Comparison of ENCODE assay signal across 9 mouse cellular contexts in genomic region chr9:110084201-110084964, GRCm38 (mm10). TPM values are rescaled to one million over a fixed set of nuclear protein-coding genes. Genes with fewer than 3 reads are reported as not detected.
DNase-seq lines count a peak whose midpoint lies in the region; ATAC-seq and TF ChIP-seq lines count a peak whose summit lies in the region.
"Had no signal": no experiment of that assay in that cellular context is flagged by ENCODE, and none has a peak within 500 bp of the region (broad histone marks: within the 10 kb centered on the region; RNA-seq: fewer than 3 reads in every experiment).

No protein-coding gene starts in this region.

- WGBS in forebrain, embryonic 11.5 days = 94% methylated on average over 25 of the region's 25 CpGs
- 94% methylated on average over 25 of the region's 25 CpGs for WGBS in forebrain, embryonic 10.5 days
- WGBS in liver, adult 2 months = 82% methylated on average over 25 of the region's 25 CpGs
- 85% methylated on average over 25 of the region's 25 CpGs for WGBS in liver, embryonic 12.5 days (ENCODE audit: insufficient replicate concordance)
- WGBS in heart, embryonic 12.5 days = 89% methylated on average over 25 of the region's 25 CpGs

- no peak overlapping the region for H3K4me2 ChIP-seq in forebrain, embryonic 11.5 days (ENCODE audit: low read depth, low read length, severe bottlenecking)
- H3K4me2 ChIP-seq in liver, embryonic 12.5 days = no peak overlapping the region
- no peak overlapping the region for H3K4me2 ChIP-seq in heart, embryonic 12.5 days
- no peak overlapping the region for H3K4me2 ChIP-seq in myocyte (ENCODE audit: low read depth)

- H3K4me1 ChIP-seq in forebrain, embryonic 11.5 days (replicated peaks; ENCODE audit: control insufficient read depth, insufficient read depth, low read length) = no peaks in the 10 kb centered on the region
- H3K4me1 ChIP-seq in forebrain, embryonic 10.5 days = no peaks in the 10 kb centered on the region
- no peaks in the 10 kb centered on the region for H3K4me1 ChIP-seq in liver, adult 2 months (ENCODE audit: control insufficient read depth, insufficient read depth, low read length)
- H3K4me1 ChIP-seq in liver, embryonic 12.5 days = no peaks in the 10 kb centered on the region
- H3K4me1 ChIP-seq in heart, embryonic 12.5 days (replicated peaks) = peaks cover 19% of the 10 kb centered on the region

- H3ac ChIP-seq in myocyte (ENCODE audit: control insufficient read depth, insufficient read length) = no peak overlapping the region

- H3K36me3 ChIP-seq in forebrain, embryonic 11.5 days (ENCODE audit: control insufficient read depth, insufficient read depth, low read length) = peaks cover 37% of the 10 kb centered on the region
- peaks cover 100% of the 10 kb centered on the region for H3K36me3 ChIP-seq in forebrain, embryonic 10.5 days (replicated peaks)
- H3K36me3 ChIP-seq in liver, adult 2 months (ENCODE audit: control insufficient read depth, insufficient read depth, low read length) = peaks cover 27% of the 10 kb centered on the region; the same call in 1 of the 2 replicates
- peaks cover 77% of the 10 kb centered on the region for H3K36me3 ChIP-seq in liver, embryonic 12.5 days
- H3K36me3 ChIP-seq in heart, embryonic 12.5 days = peaks cover 97% of the 10 kb centered on the region
- peaks cover 24% of the 10 kb centered on the region for H3K36me3 ChIP-seq in myocyte (ENCODE audit: control insufficient read depth, insufficient read depth)

- no peaks in the 10 kb centered on the region for H3K79me2 ChIP-seq in liver, adult 2 months (ENCODE audit: control insufficient read depth, insufficient read depth, low read length)
- no peaks in the 10 kb centered on the region for H3K79me2 ChIP-seq in myocyte (ENCODE audit: control insufficient read depth, insufficient read depth)

- no peak for TF ChIP-seq CTCF in liver, adult 2 months (IDR thresholded peaks at IDR 0.05; ENCODE audit: low read depth, low read length)

- H3K27ac ChIP-seq in forebrain, embryonic 11.5 days (ENCODE audit: low read depth, low read length) = no peak overlapping the region
- H3K27ac ChIP-seq in forebrain, embryonic 10.5 days = no peak overlapping the region
- no peak overlapping the region for H3K27ac ChIP-seq in liver, adult 2 months (replicated peaks; ENCODE audit: insufficient read depth, low read depth, low read length)
- H3K27ac ChIP-seq in liver, embryonic 12.5 days = no peak overlapping the region
- H3K27ac ChIP-seq in heart, embryonic 12.5 days (ENCODE audit: poor library complexity, severe bottlenecking) = 0 out of 2 replicates have a peak overlapping the region, but pooled peaks have one; percentile 5

- no peak for ATAC-seq in forebrain, embryonic 11.5 days (replicated peaks; ENCODE audit: low FRiP score)
- ATAC-seq in liver, embryonic 12.5 days = no peak
- no peak for ATAC-seq in heart, embryonic 12.5 days (ENCODE audit: insufficient number of reproducible peaks, low FRiP score)

- peak; percentile 48 for DNase-seq in forebrain, embryonic 11.5 days (ENCODE audit: low spot score)
- DNase-seq in forebrain, embryonic 10.5 days (ENCODE audit: extremely low spot score, low spot score) = no peak
- peak; percentile 13 for DNase-seq in liver, adult 2 months (ENCODE audit: extremely low read depth, low read depth, low spot score)
- DNase-seq in adrenal gland, adult 8-10 months = no peak
- DNase-seq in kidney, adult 18-20 months = no peak
- DNase-seq: adrenal gland, postnatal 25 days had no signal

- no peaks in the 10 kb centered on the region for H3K9me3 ChIP-seq in forebrain, embryonic 11.5 days (ENCODE audit: control insufficient read depth, low read length)
- no peaks in the 10 kb centered on the region for H3K9me3 ChIP-seq in forebrain, embryonic 10.5 days
- H3K9me3 ChIP-seq in liver, embryonic 12.5 days (replicated peaks) = no peaks in the 10 kb centered on the region
- H3K9me3 ChIP-seq in heart, embryonic 12.5 days (replicated peaks) = no peaks in the 10 kb centered on the region

- H3K4me3 ChIP-seq in forebrain, embryonic 11.5 days (ENCODE audit: low read depth, low read length) = no peak overlapping the region
- H3K4me3 ChIP-seq in forebrain, embryonic 10.5 days = no peak overlapping the region
- H3K4me3 ChIP-seq in liver, adult 2 months (ENCODE audit: insufficient read depth, low read depth, low read length) = no peak overlapping the region
- no peak overlapping the region for H3K4me3 ChIP-seq in liver, embryonic 12.5 days
- no peak overlapping the region for H3K4me3 ChIP-seq in heart, embryonic 12.5 days
- H3K4me3 ChIP-seq in myocyte = no peak overlapping the region

- no peak for TF ChIP-seq POLR2A in liver, adult 2 months (IDR thresholded peaks at IDR 0.05; ENCODE audit: extremely low read depth, insufficient read depth, low read length)
- peak; percentile 18 for TF ChIP-seq POLR2A in myocyte (IDR thresholded peaks at IDR 0.05; ENCODE audit: insufficient read length, low read depth)

- no peaks in the 10 kb centered on the region for H3K27me3 ChIP-seq in forebrain, embryonic 11.5 days (ENCODE audit: control insufficient read depth, insufficient read depth, low read length)
- H3K27me3 ChIP-seq in forebrain, embryonic 10.5 days (ENCODE audit: poor library complexity, severe bottlenecking) = no peaks in the 10 kb centered on the region
- no peaks in the 10 kb centered on the region for H3K27me3 ChIP-seq in liver, adult 2 months (ENCODE audit: control insufficient read depth, insufficient read depth, low read length)
- no peaks in the 10 kb centered on the region for H3K27me3 ChIP-seq in liver, embryonic 12.5 days (replicated peaks)
- H3K27me3 ChIP-seq in heart, embryonic 12.5 days (replicated peaks) = no peaks in the 10 kb centered on the region
- H3K27me3 ChIP-seq in myocyte (ENCODE audit: control insufficient read depth, insufficient read depth, insufficient read length) = no peaks in the 10 kb centered on the region

- H3K9ac ChIP-seq in forebrain, embryonic 11.5 days (ENCODE audit: low read length) = no peak overlapping the region
- H3K9ac ChIP-seq in liver, adult 2 months (ENCODE audit: low read depth, low read length) = no peak overlapping the region
- H3K9ac ChIP-seq in liver, embryonic 12.5 days = no peak overlapping the region
- H3K9ac ChIP-seq in heart, embryonic 12.5 days = peak overlapping the region; percentile 28; the same call in 1 of the 2 replicates

TF ChIP-seq in myocyte, 11 proteins besides CTCF, POLR2A, EP300 and RAD21:
- TF ChIP-seq MAX (IDR thresholded peaks at IDR 0.05; ENCODE audit: low read depth) (no peak), TCF3 (IDR thresholded peaks at IDR 0.05; ENCODE audit: insufficient read length, low read depth) (no peak), POLR2AphosphoS2 (IDR thresholded peaks at IDR 0.05; ENCODE audit: insufficient read length, low read depth) (no peak), USF1 (IDR thresholded peaks at IDR 0.05; ENCODE audit: low read depth) (no peak), MYOD1 (IDR thresholded peaks at IDR 0.05; ENCODE audit: control insufficient read depth in 1 of 3, insufficient read length in 2 of 3, low read depth in 2 of 3) (peak; percentile 66 to 91 (median 84)), E2F4 (IDR thresholded peaks at IDR 0.05; ENCODE audit: insufficient read depth) (no peak), TCF12 (IDR thresholded peaks at IDR 0.05; ENCODE audit: insufficient read depth, poor library complexity, severe bottlenecking) (no peak), MYOG (IDR thresholded peaks at IDR 0.05; ENCODE audit: control insufficient read depth in 1 of 3, insufficient read depth in 1 of 3, insufficient read length in 2 of 3, low read depth in 2 of 3) (peak; percentile 54 to 82 (median 80)), CEBPB (IDR thresholded peaks at IDR 0.05; ENCODE audit: insufficient read depth, poor library complexity, severe bottlenecking) (no peak), REST (IDR thresholded peaks at IDR 0.05; ENCODE audit: insufficient read depth, insufficient read length) (no peak)

RNA-seq across cellular contexts. Expression of gene Smarcc1, which starts 33.1 kb away (rescaled TPM):
- polyA plus RNA-seq in forebrain, embryonic 11.5 days (2014; fragmentation: Nextera tagmentation; extraction: Ambion mirVana) = 181 and 190 TPM in 2 replicates
- polyA plus RNA-seq in forebrain, embryonic 10.5 days (2016; fragmentation: Nextera tagmentation; extraction: Ambion mirVana) = 181 and 205 TPM in 2 replicates
- 9.8 and 11.3 TPM in 2 replicates for total RNA-seq in liver, adult 2 months (2014; rRNA removed)
- polyA plus RNA-seq in liver, adult 2 months (2012; rRNA removed) = 6.6 and 7.5 TPM in 2 replicates
- polyA plus RNA-seq in liver, embryonic 12.5 days (2016; fragmentation: Nextera tagmentation; extraction: Ambion mirVana) = 69.2 and 71.6 TPM in 2 replicates
- 111 and 118 TPM in 2 replicates for polyA plus RNA-seq in heart, embryonic 12.5 days (2016; fragmentation: Nextera tagmentation; extraction: Ambion mirVana)
- polyA plus RNA-seq in myocyte (2012; fragmentation: generic; extraction: Trizol) = 29.5 TPM
- 10 to 100 TPM; 57.6 to 64.3 (median 60.8) TPM for total RNA-seq in adrenal gland, adult 8-10 months (2022)

RNA-seq across cellular contexts. Expression of gene Dhx30, which starts 33.2 kb away (rescaled TPM):
- 186 and 198 TPM in 2 replicates for polyA plus RNA-seq in forebrain, embryonic 11.5 days (2014; fragmentation: Nextera tagmentation; extraction: Ambion mirVana)
- polyA plus RNA-seq in forebrain, embryonic 10.5 days (2016; fragmentation: Nextera tagmentation; extraction: Ambion mirVana) = 186 and 200 TPM in 2 replicates
- 20.6 and 24.8 TPM in 2 replicates for total RNA-seq in liver, adult 2 months (2014; rRNA removed)
- polyA plus RNA-seq in liver, adult 2 months (2012; rRNA removed) = 35.0 and 48.5 TPM in 2 replicates
- 65.2 and 68.1 TPM in 2 replicates for polyA plus RNA-seq in liver, embryonic 12.5 days (2016; fragmentation: Nextera tagmentation; extraction: Ambion mirVana)
- polyA plus RNA-seq in heart, embryonic 12.5 days (2016; fragmentation: Nextera tagmentation; extraction: Ambion mirVana) = 114 and 120 TPM in 2 replicates
- 79.1 TPM for polyA plus RNA-seq in myocyte (2012; fragmentation: generic; extraction: Trizol)
- total RNA-seq in adrenal gland, adult 8-10 months (2022) = 100 to 1,000 TPM; 107 to 117 (median 114) TPM

Comparison
In these comparisons a context has a peak if more than half of its experiments do, and no peak if none do; other contexts are left out.
1. DNase-seq: peak in forebrain, embryonic 11.5 days (single experiment) and liver, adult 2 months (single experiment); none in forebrain, embryonic 10.5 days (single experiment), adrenal gland, adult 8-10 months (single experiment) and kidney, adult 18-20 months (single experiment).